Mouse (Mus musculus) hindlimb bud, embryonic 11.5 days (tissue): Measurements from ENCODE around the gene Atrn.

Experiments
- DNase-seq: peaks from one replicate; pipeline ENCODE4 v3.0.0-alpha.2; 2012; ENCODE audit warnings: low read depth, low spot score; ENCODE audit errors: extremely low spot score

Gene Atrn

DNA sequence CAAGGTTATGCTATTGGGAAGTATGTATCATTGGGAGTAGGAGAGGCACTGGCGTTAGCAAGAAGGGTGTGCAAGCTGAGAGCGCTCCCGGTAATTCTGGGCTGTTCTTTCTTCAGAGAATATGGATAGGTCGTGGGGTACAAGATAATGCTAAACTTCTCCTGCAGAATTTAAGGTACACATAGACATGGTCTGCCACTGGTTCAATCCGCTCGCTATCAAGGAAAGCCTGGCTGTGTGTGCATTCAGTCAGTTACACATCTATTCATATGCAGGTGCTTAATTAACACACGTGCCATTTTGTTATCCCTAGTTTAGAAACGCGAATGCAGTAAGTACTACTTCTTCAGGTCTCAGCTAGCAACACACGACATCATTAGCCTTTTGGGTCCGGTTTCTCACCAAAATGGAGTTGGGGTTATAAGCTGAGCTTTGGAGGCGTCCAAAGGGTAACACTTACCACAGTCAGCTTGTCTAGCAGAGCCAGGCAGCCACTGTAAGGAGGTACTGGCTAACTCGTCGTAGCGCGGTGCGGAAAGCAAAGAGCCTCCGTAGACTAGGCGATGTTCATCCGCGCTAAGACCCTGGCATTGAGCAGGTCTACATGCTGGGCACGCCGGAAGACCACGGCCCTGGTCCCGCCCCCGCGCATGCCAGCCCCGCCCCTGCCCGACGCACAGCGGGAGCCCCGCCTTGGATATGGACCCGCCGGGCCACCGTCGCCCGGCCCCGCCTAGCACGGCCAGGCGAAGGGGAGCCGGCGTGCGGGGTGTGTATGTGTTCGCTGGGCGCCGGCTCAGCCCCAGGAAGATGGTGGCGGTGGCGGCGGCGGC lies at the start of gene Atrn, which contains the start of gene 4930402H24Rik:
Gene Atrn (plus strand): TSS at position 745 of the 833 bp plus-strand sequence.
Gene 4930402H24Rik (minus strand): TSS at position 656 of the 833 bp plus-strand sequence.
- DNase-seq: peak; percentile 46

DNA sequence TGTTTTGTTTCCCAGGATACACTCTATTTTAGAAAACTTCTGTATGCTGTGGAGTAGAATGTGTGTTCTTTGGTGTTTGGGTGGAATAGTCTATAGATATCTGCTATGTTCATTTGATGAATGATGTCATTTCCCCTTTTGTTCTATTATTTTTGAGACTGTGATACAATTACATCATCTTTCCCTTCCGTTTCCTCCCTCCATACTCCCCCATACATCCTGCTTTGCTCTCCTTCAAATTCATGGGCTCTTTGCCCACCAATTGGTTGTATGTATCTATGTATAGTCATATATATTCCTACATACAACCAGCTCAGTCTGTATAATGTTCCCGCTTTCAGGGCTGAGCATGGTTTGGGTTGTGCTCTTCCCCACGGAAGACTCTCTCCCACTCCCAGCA lies 44.2 kb upstream of the Atrn start:
- DNase-seq: no peak

DNA sequence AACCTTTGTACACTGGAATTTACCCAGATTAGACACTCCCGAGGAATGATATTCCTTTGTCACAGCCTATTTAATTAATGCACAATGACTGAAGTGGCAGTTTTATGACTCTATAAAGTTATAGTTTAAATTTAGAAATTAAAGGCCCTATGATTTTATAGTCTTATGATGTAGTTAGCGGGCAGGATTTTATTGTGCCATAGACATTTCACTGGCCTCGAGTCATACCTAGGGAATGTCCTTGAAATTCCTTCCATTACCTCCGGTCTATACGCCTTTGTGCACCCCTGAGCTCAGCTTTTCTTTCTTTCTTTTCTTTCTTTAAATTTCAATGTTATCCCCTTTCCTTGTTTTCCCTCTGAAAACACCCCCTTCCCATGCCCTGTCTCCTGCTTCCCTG lies 35.4 kb upstream of the Atrn start:
- no peak for DNase-seq

DNA sequence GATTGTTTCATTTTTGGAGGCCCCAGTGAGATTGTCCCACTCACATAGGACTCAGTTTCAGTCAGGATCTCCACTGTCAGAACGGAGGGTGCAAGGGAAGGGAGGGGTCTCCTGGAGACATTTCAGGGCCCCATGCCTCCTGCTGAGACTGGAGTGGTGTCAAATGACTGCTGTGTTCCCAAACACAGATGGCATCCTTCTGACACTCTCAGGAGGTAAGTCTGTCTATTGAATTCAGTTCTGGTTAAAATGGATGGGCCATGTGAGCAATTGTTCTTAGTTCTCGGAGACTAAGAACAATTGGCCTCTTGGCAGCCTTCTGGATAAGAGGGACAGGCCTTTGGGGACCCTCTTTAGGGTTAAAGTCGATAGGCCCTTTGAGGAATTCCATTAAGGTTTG lies 28.9 kb upstream of the Atrn start:
- DNase-seq: no peak

DNA sequence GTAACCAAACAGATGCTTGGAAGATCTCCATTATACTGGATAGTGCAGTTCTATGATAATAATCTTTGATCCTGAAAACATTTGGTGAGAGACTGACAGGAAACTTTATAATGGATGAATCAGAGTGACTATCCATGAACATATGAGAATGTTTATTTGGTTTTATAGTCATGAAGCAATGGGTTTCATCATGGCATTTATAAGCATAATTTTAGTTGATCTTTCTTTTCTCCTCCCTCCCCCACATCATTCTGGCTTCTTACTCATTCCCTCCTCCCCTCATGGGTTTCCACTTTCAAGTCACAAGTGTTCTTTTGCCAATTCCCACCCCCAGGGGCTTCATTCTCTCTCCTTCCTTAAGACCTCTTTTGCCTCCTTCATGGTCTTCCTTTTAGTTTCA lies 19.3 kb upstream of the Atrn start:
- no peak for DNase-seq

DNA sequence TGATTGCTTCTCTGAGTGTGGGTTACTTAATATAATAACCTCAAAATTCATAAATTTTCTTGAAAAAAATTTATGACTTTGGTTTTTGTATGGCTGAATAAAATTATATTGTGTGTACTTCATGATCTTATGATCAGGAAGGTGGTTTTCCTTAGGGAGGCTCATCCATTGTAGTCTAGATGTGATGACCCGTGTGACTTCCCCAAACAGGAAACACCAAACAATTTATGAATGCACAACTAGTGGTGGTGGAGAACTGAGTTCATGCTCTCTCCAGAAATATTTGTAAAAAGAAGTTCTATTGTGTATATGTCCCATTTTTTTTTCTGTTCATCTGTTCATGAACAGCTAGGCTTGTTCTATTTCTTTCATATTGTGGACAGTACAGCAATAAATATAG lies 18.8 kb upstream of the Atrn start:
- no peak for DNase-seq

DNA sequence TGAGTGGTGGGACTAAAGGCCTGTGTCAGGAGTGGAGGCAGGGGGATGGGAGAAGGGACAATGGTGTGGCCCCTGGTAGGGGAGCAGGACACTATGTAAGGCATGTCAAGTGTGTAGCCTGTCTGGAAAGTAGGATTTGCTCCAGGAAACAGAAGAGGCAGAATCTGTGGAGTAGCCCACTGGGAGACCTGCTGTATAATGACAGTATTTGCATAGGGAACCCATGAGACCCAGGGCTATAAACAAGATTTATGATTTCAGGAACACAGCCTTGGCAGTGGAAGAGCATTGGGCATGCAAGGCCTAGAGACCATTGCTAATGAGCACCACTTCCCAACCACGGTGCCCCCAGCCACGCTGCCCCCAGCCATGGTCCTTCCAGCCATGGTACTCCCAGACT lies 9.4 kb upstream of the Atrn start:
- DNase-seq: no peak

DNA sequence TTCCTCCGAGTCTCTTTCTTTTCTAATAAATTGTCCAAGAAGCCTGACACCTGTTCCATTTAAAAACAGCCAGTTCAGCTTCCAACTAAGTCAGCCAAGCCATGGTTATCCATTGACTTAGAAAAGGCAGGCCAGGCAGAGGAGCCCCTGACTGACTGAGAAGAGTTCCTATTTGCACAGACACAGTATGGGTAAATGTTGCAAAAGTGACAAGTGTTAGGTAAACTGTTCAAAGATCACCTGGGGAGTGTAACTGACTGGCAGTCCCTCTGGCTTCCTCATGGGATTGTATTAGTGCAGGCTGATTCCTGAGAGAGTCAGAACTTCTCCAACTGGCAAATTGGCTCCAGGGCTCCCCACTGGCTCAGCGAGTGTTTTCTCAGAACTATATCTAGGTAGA lies 8.4 kb upstream of the Atrn start:
- DNase-seq: no peak

DNA sequence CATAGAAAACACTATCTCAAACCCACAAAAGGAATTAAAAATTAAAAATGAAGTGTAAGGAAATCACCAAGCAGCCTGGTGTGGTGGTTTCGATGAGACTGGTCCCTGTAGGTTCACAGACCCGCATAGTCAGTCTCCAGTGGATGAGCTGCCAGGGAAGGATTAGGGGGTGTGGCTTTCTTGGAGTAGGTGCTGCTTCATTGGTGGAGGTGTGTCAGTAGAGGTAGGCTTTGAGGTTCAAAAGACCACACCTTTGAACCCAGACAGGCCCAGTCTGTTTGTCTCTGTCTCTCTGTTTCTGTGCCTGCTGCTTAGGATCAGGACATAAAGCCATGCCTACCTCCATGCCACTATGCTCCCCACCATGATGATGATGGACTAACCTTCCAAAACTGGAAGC lies 7.5 kb upstream of the Atrn start:
- DNase-seq: no peak

DNA sequence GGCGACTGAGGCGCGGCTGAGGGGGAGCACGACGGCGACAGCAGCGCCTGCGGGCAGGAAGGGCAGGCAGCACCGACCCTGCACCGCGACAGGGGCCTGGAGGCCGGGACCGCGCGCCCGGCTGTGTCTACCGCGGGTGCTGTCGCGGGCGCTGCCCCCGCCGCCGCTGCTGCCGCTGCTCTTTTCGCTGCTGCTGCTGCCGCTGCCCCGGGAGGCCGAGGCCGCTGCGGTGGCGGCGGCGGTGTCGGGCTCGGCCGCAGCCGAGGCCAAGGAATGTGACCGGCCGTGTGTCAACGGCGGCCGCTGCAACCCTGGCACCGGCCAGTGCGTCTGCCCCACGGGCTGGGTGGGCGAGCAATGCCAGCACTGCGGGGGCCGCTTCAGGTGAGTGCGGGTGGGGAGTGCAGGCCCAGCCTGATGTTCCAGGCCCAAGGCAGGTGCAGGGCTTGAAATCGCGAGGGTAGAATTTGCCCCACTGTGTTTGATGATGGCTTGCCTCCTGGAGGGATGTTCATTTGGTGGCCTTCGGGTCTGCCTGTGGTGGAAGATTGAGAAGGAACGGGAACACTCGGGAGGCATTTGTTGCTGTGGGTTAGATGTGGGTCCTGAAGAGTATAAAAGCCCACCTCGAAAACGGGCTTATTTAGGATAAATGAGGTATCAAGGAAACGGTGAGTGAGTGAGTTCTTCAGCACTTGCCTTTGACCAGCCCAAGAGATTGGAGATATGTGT lies 455 bp downstream of the Atrn start:
- no peak for DNase-seq

DNA sequence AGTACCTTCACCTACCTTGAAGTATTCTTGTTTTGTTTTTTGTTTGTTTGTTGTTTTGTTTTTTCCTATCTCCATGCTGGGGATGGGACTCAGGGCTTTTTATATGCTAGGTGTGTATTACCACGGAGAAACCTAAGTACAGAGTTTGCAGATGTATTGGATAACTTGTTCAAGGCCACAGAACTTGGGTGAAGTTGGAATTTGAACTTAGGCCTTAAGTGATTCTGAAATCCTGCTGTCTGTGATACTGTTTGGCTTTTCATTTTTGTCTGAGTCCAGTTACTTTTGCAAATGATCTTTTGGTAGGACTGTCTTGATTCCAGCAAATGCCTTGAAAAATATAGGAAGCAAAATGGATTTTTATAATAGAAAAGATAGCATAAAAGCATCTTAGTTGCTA lies 5.4 kb downstream of the Atrn start:
- no peak for DNase-seq

DNA sequence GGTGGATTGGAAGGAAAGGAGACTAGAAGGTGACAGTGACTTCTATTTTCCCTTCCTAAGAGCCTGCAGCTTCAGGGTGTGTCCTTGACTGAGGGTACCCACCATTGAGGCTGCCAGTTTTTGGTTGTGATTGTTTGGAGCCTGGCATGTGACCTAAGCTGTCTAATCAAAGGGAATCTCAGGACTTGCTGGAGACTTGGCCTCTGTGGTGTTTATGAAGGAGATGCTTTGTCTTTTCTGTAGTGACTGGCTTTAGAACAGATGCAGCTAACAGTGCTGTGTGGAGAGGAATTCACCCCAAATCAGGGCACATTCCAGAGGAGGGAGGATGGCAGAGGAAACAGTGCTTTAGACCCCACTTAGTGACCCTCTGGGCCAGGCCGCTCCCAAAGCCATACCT lies 8.6 kb downstream of the Atrn start:
- no peak for DNase-seq

DNA sequence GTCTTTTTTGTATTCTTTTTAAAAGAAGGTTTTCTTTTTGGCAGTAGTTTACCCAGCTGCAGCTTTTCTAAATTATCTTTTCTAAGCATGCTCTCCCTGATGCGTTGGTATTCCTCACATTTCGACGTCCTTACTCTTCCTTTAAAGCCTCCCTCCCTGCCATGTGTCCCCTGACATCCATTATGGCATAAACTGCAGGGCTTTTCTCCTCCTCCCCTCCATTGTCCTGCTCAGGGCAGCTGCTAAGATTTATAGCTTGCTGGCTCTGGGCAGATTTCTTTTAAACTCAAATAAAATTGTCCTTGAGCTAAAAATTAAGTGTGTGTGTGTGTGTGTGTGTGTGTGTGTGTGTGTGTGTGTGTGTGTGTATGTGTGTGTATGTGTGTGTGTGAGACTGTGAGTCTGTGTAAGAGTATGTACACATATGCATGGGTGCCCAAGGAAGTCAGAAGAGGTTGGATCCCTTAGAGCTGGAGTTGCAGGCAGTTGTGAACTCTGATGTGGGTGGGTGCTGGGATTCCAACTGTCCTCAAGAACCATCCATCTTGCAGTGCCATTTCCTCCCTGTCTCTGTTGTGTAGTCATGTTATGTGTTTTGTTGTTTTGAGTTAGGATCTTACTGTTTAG lies 10.3 kb downstream of the Atrn start:
- DNase-seq: no peak

DNA sequence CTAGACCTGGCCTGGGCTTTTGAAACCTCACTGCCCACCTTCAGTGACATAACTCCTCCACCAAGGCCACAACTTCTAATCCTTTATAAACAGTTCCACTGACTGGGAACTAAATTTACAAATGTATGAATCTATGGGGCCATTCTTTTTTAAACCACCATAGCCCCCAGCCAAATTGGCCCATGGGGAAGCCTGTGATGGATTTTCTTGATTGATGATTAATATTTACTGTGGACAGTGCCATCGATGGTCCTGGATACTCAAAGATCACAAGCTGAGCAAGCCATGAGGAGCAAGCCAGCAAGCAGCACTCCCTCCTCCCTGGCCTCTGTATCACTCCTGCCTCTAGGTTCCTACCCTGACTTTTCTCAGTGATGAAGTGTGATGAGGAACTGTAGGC lies 11.4 kb downstream of the Atrn start:
- no peak for DNase-seq

DNA sequence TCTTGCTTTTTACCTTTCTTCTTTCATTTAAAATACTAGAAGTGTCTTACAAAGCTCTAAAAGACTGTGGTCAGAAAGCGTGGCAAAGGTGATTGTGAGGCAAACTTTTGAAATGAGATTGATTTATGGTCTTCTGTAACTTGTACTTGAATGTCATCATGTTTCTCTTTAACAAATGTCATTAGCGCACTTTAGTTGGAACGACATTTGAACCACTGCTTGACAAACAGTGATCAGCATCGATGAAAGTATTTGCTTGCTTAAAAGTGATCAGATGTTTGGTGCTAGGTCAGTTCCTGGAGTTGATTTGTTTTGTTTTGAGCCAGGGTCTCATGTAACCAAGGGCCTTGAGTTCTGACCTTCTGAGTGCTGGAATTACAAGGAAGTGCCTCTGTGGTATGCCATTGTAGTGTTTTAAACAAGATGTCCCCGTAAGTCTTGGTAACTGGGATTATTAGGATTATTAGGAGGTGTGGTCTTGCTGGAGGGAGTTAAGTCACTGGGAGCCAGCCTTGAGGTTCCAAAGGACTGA lies 12.8 kb downstream of the Atrn start:
- no peak for DNase-seq

DNA sequence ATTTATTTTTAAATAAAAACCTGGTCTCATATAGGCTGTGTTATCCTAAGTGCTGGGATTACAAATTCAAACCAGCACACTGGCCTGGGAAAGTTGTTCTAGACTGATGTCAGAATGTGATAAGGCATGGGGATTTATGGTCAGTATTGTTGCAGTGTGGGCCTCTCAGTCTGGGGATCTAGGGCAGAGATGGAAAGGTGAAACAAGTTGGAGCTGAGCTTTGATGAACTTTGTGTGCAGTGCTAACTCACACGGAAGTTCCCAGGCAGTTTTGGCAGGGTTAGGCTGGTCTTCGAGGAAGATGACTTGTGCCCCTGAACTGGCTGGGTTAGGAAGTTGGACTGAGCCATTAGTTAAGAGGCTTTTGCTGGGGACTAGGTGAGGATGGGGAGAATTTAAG lies 18.7 kb downstream of the Atrn start:
- no peak for DNase-seq

DNA sequence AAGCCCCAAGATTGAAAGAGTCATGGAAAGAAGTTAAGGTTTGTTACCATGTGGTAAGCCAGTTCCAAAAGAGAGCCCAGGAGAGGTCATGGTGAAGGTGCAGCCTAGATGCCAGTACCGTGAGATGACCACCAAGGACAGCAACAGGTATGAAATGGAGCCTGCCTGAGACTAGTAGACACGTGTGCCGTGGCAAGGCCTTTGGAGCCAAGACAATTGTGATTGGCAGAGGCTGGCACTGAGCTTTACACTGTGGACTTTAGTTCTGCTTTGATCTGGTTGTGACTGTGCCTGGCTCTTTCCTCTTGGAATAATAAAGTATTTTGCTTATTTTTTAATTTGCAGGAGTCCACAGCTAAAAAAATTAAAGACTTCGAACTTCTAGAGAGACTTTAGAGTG lies 21.7 kb downstream of the Atrn start:
- DNase-seq: no peak

DNA sequence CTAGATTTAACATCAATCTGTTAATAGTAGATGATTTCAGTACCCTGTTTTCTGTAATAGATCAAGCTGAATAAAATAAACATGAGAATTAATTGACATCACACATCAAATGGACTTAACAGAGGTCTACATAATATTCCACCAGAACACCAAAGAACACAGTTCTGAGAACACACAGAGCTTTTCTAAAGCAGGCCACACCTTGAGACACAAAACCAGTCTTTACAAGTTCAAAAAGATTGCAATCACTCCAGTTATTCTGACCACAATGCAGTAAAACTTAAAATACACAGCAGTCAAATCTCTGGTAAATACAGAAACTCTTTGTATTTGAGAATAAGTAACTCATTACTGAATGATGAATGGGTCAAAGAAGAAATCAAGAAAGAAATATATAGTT lies 22.2 kb downstream of the Atrn start:
- no peak for DNase-seq

DNA sequence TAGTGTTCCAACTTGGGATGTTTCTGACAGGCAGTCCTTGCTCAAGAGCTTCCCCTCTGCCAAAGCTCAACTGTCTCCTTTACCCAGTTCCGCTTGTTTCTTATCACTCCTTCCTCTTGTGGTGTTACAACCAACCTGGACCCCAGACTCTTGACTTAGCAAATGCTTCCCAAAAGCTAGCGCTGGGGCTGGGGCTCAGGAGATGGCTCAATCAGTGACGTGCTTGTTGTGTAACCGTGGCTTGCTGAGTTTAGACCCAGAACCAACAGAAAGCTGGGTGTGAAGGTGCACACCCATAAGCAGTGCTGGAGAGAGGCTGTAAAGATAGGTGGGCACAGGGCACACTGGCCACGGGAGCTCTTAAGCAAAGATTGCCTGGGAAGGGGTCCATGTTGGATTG lies 23.7 kb downstream of the Atrn start:
- no peak for DNase-seq

DNA sequence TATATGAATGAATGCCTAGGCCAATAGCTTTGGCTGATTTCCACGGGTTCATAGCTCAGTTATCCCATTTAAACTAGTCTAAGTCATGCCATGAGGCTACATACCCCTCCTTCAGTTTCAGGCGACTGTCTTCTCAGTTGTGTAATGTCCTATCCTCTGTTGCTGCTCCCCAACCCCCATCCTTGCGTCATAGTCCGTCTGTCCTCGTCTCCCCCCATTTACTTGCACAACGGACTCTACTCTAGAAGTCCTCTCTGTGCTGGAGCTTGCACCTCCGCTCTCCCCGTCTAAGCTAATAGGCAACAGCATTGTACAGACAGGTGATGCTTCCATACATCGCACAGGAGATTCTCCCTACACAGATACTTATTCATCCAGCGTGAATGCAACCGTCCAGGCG lies 26.6 kb downstream of the Atrn start:
- DNase-seq: no peak

DNA sequence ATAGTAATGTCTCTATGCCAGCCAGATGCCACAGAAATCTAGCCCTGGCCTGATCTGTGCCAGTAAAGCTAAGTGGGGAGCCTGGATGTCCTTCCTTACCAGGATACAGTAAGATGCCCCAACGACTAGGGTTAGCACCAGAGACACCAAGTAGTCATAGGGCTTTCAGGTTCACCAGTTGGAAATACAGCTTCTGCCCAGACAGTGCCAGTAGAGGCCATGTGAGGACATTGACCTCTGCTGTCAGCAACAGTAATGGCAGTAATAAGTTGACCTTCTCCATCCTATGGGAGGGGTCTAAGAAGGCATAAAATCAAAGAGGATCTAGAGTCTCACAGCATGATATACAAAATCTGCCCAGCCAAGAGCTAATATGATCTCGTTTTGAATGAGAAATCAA lies 43.5 kb downstream of the Atrn start:
- no peak for DNase-seq

DNA sequence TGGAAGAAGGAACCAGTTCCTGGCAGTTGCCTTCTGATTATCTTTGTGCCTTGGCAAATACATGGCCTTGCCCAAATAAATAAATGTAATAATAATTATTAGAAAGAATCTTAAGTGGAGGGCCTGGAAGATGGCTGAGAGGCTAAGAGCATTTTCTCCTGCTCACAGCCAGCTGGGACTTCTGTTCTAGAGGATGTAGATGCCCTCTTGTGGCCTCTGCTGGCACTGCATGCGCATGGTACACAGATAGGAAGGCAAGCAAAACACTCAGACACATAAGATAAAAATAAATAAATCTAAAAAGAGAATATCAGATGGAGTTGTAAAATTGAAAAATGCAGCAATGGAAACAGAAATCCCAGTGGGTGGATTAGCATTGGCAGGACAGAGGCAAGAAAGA lies 44.3 kb downstream of the Atrn start:
- DNase-seq: peak; percentile 35
